Mouse (Mus musculus): ENCODE measurements around the gene 1190005I06Rik. TPM values are rescaled to one million over a fixed set of nuclear protein-coding genes. Genes with fewer than 3 reads are reported as not detected.

Gene 1190005I06Rik
- polyA plus RNA-seq, 1 experiment: 10.4 TPM

GRCm38 (mm10) chr8:120568164-120568798, 79.2 kb downstream of the 1190005I06Rik start:
- H3K27me3 ChIP-seq (ENCODE audit: control insufficient read depth, insufficient read depth, low read length): no peaks in the 10 kb centered on the region
- H3K27ac ChIP-seq (ENCODE audit: control insufficient read depth, insufficient read depth, low read depth, low read length): no peak overlapping the region
- TF ChIP-seq POLR2A (IDR thresholded peaks at IDR 0.05; ENCODE audit: control insufficient read depth, low read depth, low read length) (no peak), CTCF (IDR thresholded peaks at IDR 0.05; ENCODE audit: control insufficient read depth, insufficient read depth, insufficient replicate concordance, low read depth, low read length) (no peak)
- H3K4me3 ChIP-seq (ENCODE audit: control insufficient read depth, low read depth, low read length): no peak overlapping the region
- peaks cover 1% of the 10 kb centered on the region; the same call in 1 of the 2 replicates for H3K36me3 ChIP-seq (ENCODE audit: control insufficient read depth, insufficient read depth, low read length)
- H3K4me1 ChIP-seq (ENCODE audit: control insufficient read depth, insufficient read depth, low read length): peaks cover 3% of the 10 kb centered on the region; the same call in 1 of the 2 replicates

DNA sequence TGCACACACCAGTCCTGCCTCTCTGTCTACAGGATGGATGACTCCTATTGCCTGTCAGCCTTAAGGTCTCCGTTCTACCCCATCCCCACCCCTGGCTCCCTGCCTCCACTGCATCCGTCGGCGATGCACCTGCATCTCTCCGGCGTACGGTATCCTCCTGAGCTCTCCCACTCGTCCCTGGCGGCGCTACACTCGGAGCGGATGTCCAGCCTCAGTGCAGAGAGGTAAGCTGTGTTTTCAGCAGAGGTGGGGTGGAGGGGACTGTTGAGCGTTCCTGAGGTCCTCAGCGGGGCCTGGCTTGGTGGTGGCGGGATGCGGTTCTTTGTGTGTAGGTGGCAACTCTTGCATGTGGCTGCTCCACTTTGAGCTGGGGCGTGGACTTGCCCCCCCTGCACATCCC, 79.7 kb downstream of the 1190005I06Rik start:
- peaks cover 1% of the 10 kb centered on the region; the same call in 1 of the 2 replicates for H3K36me3 ChIP-seq (ENCODE audit: control insufficient read depth, insufficient read depth, low read length)
- H3K27ac ChIP-seq (ENCODE audit: control insufficient read depth, insufficient read depth, low read depth, low read length): no peak overlapping the region
- TF ChIP-seq CTCF (IDR thresholded peaks at IDR 0.05; ENCODE audit: control insufficient read depth, insufficient read depth, insufficient replicate concordance, low read depth, low read length) (no peak), POLR2A (IDR thresholded peaks at IDR 0.05; ENCODE audit: control insufficient read depth, low read depth, low read length) (no peak)
- H3K4me1 ChIP-seq (ENCODE audit: control insufficient read depth, insufficient read depth, low read length): peaks cover 3% of the 10 kb centered on the region; the same call in 1 of the 2 replicates
- no peak overlapping the region for H3K4me3 ChIP-seq (ENCODE audit: control insufficient read depth, low read depth, low read length)
- H3K27me3 ChIP-seq (ENCODE audit: control insufficient read depth, insufficient read depth, low read length): no peaks in the 10 kb centered on the region

DNA sequence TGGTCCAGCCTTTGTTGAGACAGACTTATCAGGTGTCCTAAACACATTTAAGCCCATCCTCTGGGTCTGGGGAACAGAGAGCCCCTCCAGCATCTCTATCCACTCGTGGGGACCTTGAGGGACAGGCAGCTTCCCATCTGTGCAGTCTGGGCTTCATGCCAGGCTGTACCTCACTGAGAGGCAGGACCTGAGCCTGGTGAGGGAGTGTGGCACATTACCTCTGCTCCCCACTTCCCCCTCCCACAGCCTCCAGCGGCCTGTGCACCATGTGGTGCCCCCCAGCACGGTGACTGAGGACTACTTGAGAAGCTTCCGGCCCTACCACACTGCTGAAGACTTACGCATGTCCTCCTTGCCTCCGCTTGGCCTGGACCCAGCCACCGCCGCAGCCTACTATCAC, 80.8 kb downstream of the 1190005I06Rik start:
- no peak overlapping the region for H3K4me3 ChIP-seq (ENCODE audit: control insufficient read depth, low read depth, low read length)
- no peak for TF ChIP-seq CTCF (IDR thresholded peaks at IDR 0.05; ENCODE audit: control insufficient read depth, insufficient read depth, insufficient replicate concordance, low read depth, low read length)
- TF ChIP-seq POLR2A (IDR thresholded peaks at IDR 0.05; ENCODE audit: control insufficient read depth, low read depth, low read length): no peak
- H3K36me3 ChIP-seq (ENCODE audit: control insufficient read depth, insufficient read depth, low read length): peaks cover 1% of the 10 kb centered on the region; the same call in 1 of the 2 replicates
- H3K27me3 ChIP-seq (ENCODE audit: control insufficient read depth, insufficient read depth, low read length): no peaks in the 10 kb centered on the region
- peaks cover 3% of the 10 kb centered on the region; the same call in 1 of the 2 replicates for H3K4me1 ChIP-seq (ENCODE audit: control insufficient read depth, insufficient read depth, low read length)
- no peak overlapping the region for H3K27ac ChIP-seq (ENCODE audit: control insufficient read depth, insufficient read depth, low read depth, low read length)

DNA sequence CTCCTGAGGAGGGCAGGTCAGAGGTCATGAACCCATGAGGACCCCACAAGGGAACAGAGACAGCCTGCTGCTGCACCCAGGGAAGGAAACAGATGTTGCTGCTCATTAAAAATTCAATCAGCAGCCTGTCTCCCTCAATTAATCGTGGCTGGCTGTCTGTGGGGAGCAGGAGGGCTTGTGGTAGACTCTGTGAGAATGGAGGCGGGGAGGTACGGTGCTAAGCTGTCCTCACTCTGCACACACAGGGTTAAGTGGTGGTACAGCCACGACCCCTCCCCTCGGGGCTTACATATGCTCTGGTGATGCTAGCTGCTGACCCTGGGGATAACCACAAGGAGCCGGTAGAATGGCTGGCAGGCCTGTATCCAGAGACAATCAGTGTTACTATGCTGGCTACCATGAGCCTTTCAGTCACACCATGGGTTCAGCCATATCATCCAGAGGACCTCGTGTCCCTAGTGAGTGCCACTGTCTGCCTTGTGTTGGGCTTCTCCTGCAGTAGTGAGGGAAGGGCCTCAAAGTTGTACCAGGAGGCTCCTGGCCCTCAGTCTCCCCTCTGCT, 82.2 kb downstream of the 1190005I06Rik start:
- TF ChIP-seq CTCF (IDR thresholded peaks at IDR 0.05; ENCODE audit: control insufficient read depth, insufficient read depth, insufficient replicate concordance, low read depth, low read length): no peak
- TF ChIP-seq POLR2A (IDR thresholded peaks at IDR 0.05; ENCODE audit: control insufficient read depth, low read depth, low read length): no peak
- no peak overlapping the region for H3K27ac ChIP-seq (ENCODE audit: control insufficient read depth, insufficient read depth, low read depth, low read length)
- peaks cover 1% of the 10 kb centered on the region; the same call in 1 of the 2 replicates for H3K36me3 ChIP-seq (ENCODE audit: control insufficient read depth, insufficient read depth, low read length)
- H3K4me1 ChIP-seq (ENCODE audit: control insufficient read depth, insufficient read depth, low read length): peaks cover 3% of the 10 kb centered on the region; the same call in 1 of the 2 replicates
- H3K4me3 ChIP-seq (ENCODE audit: control insufficient read depth, low read depth, low read length): no peak overlapping the region
- H3K27me3 ChIP-seq (ENCODE audit: control insufficient read depth, insufficient read depth, low read length): no peaks in the 10 kb centered on the region

DNA sequence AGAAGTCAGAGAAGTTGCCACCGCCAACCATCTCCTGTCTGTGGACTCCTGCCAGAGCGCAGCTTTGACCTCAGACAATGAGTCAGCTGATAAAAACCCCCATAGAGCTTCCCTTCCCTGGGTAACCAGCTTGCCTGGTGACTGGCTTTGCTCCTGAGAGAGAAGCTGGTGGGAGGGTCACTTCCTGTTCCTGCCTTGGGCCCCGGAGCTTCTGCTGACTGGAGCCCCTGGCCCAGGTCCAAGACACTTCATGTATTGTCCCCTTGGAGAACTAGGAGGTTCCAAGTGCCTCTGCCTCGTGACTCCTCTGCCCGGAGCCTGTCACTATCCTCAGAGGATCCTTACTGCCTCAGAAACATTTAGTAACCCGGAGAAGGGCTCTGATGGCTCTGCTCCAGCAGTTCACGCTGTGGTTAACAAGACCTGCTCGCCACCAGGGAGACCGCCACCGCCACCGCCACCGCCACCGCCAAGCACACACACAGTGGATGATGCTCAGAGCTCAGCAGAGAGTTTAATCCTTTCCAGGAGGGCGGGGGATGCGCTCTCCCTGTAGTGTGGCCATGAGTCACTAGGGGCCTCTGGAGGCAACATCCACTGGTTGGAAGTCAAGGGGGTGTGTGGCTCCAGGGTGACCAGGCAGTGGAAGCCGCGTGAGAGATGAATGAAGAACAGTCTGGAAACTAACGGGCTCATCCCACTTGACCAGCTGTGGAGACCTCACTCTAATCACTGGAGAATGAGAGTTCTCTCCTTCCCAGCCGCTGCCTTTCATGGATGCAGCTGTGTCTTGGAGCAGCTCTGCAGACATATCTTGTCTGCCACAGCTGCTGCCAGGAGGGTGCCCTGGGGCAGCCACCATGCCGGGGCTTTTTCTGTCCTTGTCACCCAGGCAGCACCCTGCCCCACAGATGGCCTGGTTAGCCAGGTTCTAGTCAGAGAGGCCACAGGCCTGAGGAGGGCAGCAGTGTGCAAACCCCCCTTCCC, 83.3 kb downstream of the 1190005I06Rik start:
- Histone ChIP-seq H3K4me3 (ENCODE audit: control insufficient read depth, low read depth, low read length) (no peak overlapping the region), H3K27me3 (ENCODE audit: control insufficient read depth, insufficient read depth, low read length) (no peaks in the 10 kb centered on the region), H3K4me1 (ENCODE audit: control insufficient read depth, insufficient read depth, low read length) (peaks cover 3% of the 10 kb centered on the region; the same call in 1 of the 2 replicates), H3K27ac (ENCODE audit: control insufficient read depth, insufficient read depth, low read depth, low read length) (no peak overlapping the region), H3K36me3 (ENCODE audit: control insufficient read depth, insufficient read depth, low read length) (peaks cover 1% of the 10 kb centered on the region; the same call in 1 of the 2 replicates)
- no peak for TF ChIP-seq CTCF (IDR thresholded peaks at IDR 0.05; ENCODE audit: control insufficient read depth, insufficient read depth, insufficient replicate concordance, low read depth, low read length)
- TF ChIP-seq POLR2A (IDR thresholded peaks at IDR 0.05; ENCODE audit: control insufficient read depth, low read depth, low read length): no peak

DNA sequence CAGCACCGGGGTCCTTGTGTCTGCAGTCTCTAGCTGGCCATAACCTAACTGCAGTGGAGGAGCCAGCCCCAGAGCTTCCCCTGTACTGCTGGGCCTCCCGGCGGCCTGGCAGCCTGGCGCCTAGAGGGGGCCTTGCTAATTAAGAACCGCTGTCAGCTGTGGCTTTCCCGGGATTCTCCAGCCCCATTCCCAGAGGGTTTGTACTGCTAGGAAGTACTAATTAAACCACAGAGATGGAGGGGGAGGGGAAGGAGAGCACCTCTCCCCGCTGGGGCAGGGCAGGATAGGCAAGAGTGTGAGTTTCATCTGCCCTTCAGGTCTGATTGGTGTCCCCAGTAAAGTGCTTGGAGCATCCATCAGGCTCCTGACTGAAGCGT, 84.1 kb downstream of the 1190005I06Rik start:
- peaks cover 3% of the 10 kb centered on the region; the same call in 1 of the 2 replicates for H3K4me1 ChIP-seq (ENCODE audit: control insufficient read depth, insufficient read depth, low read length)
- H3K4me3 ChIP-seq (ENCODE audit: control insufficient read depth, low read depth, low read length): no peak overlapping the region
- no peak overlapping the region for H3K27ac ChIP-seq (ENCODE audit: control insufficient read depth, insufficient read depth, low read depth, low read length)
- no peak for TF ChIP-seq POLR2A (IDR thresholded peaks at IDR 0.05; ENCODE audit: control insufficient read depth, low read depth, low read length)
- TF ChIP-seq CTCF (IDR thresholded peaks at IDR 0.05; ENCODE audit: control insufficient read depth, insufficient read depth, insufficient replicate concordance, low read depth, low read length): no peak
- no peaks in the 10 kb centered on the region for H3K27me3 ChIP-seq (ENCODE audit: control insufficient read depth, insufficient read depth, low read length)
- peaks cover 1% of the 10 kb centered on the region; the same call in 1 of the 2 replicates for H3K36me3 ChIP-seq (ENCODE audit: control insufficient read depth, insufficient read depth, low read length)
